Mouse (Mus musculus) liver, embryonic 14.5 days (tissue): ENCODE data around the gene B3galt4. TPM values are rescaled to one million over a fixed set of nuclear protein-coding genes. Genes with fewer than 3 reads are reported as not detected.

Experiments
- ATAC-seq: fragments of 200-750 bp; cut with Nextera tagmentation; 2 replicates; pipeline ENCODE4 v1.8.0; 2017; ENCODE audit warnings: moderate number of reproducible peaks, mild to moderate bottlenecking, moderate library complexity; ENCODE audit not compliant: insufficient read depth
- DNase-seq, 3 experiments: peaks; one replicate each; pipeline ENCODE4 v3.0.0-alpha.2; 2012 to 2013; ENCODE audit warnings: low read depth in 3 of 3, low spot score in 3 of 3
- H3K27ac ChIP-seq: fragments of 300-500 bp; sonication (generic); 2 replicates; pipeline ENCODE4 v1.5.1; 2014; ENCODE audit warnings: moderate library complexity, mild to moderate bottlenecking, control low read depth, inconsistent platforms
- H3K27me3 ChIP-seq: fragments of 300-500 bp; sonication (generic); 2 replicates; pipeline ENCODE4 v1.6.1; 2014; ENCODE audit warnings: mild to moderate bottlenecking, low read length, moderate library complexity; ENCODE audit not compliant: control insufficient read depth, insufficient read depth
- H3K36me3 ChIP-seq: fragments of 300-500 bp; sonication (generic); replicated peaks from 2 replicates; pipeline ENCODE4 v1.6.1; 2014; ENCODE audit warnings: low read depth; ENCODE audit not compliant: control insufficient read depth, insufficient read depth
- H3K4me1 ChIP-seq, 2 experiments: fragments of 200-500 bp in 1 of 2; fragments of 300-500 bp in 1 of 2; sonication (generic) in 1 of 2; replicated peaks; 2 replicates each; pipeline ENCODE4 v1.6.1; 2012 to 2014; ENCODE audit warnings: antibody characterized with exemption in 1 of 2, inconsistent platforms in 1 of 2, low read length in 1 of 2; ENCODE audit not compliant: control insufficient read depth in 2 of 2, insufficient read depth in 2 of 2
- H3K4me2 ChIP-seq: fragments of 300-500 bp; sonication (generic); 2 replicates; pipeline ENCODE4 v1.6.1; 2014; ENCODE audit warnings: low read depth, mild to moderate bottlenecking, control low read depth, moderate library complexity
- H3K4me3 ChIP-seq, 2 experiments: fragments of 200-500 bp in 1 of 2; fragments of 300-500 bp in 1 of 2; sonication (generic) in 1 of 2; 2 replicates each; pipeline ENCODE4 v1.5.1; 2012 to 2014; ENCODE audit warnings: low read depth in 2 of 2, low read length in 2 of 2, mild to moderate bottlenecking in 2 of 2, control low read depth in 1 of 2, inconsistent platforms in 1 of 2, moderate library complexity in 1 of 2; ENCODE audit not compliant: insufficient read depth in 1 of 2
- H3K9ac ChIP-seq: fragments of 300-500 bp; sonication (generic); replicated peaks from 2 replicates; pipeline ENCODE4 v1.6.1; 2014; ENCODE audit warnings: mild to moderate bottlenecking, control low read depth, moderate library complexity
- H3K9me3 ChIP-seq: fragments of 300-500 bp; sonication (generic); 2 replicates; pipeline ENCODE4 v1.6.1; 2016; ENCODE audit warnings: low read length, mixed read lengths; ENCODE audit not compliant: control insufficient read depth
- CTCF ChIP-seq: IDR thresholded peaks from 2 replicates; pipeline ENCODE4 v1.5.1; 2016; ENCODE audit warnings: antibody characterized with exemption, low read depth, control low read depth
- EP300 ChIP-seq: IDR thresholded peaks from 2 replicates; pipeline ENCODE4 v1.6.1; 2016; ENCODE audit warnings: antibody characterized with exemption, low read depth
- WGBS: fragments of 180-500 bp; shearing (Covaris S2); extraction: QIAGEN DNeasy Blood & Tissue Kit; methylation state at CpG from one replicate; pipeline ENCODE4 v1.1.7; 2014; ENCODE audit not compliant: insufficient replicate concordance; 5-methylcytosine and 5-hydroxymethylcytosine counted together
- polyA plus RNA-seq, 2 experiments: library from polyadenylated mRNA; depleted of rRNA in 1 of 2; stranded (reverse) in 1 of 2; unstranded in 1 of 2; fragments of >200 nt; fragmentation: Nextera tagmentation in 1 of 2; extraction: Ambion mirVana in 1 of 2; gene quantifications; 2 replicates each; pipeline versions ENCODE4 v1.2.1 to v1.2.3; 2012 to 2014

Gene B3galt4
- polyA plus RNA-seq, 2 experiments, result 1.1 to 1.8 TPM

- Histone ChIP-seq H3K9me3 (no peaks in the 10 kb centered on the region), H3K4me3 (peak overlapping the region; percentile 74 to 88), H3K4me2 (peak overlapping the region; percentile 100), H3K9ac (peak overlapping the region; percentile 79), H3K27me3 (no peaks in the 10 kb centered on the region), H3K27ac (peak overlapping the region; percentile 83), H3K4me1 (peaks cover 2 to 4% of the 10 kb centered on the region in 2 experiments; a peak in 2 of 4 replicates), H3K36me3 (peaks cover 2% of the 10 kb centered on the region; the same call in 1 of the 2 replicates)
- TF ChIP-seq CTCF, result no peak; the same call in 1 of the 2 replicates
- TF ChIP-seq EP300, result no peak
- DNase-seq, result peak in 1 of 3 experiments; percentile 71
- WGBS, result 1% methylated on average over 45 of the region's 45 CpGs
- ATAC-seq, result peak; percentile 9; the same call in 1 of the 2 replicates
These were observed 20.8 kb downstream of the B3galt4 start for GRCm38 (mm10) chr17:33930280-33931158.

- no peaks in the 10 kb centered on the region for H3K27me3 ChIP-seq
- peak within 1 kb of the TSS; percentile 85 to 88 for H3K4me3 ChIP-seq
- peaks cover 2 to 4% of the 10 kb centered on the region in 2 experiments; a peak in 2 of 4 replicates for H3K4me1 ChIP-seq
- DNase-seq, result peak; percentile 87
- peak; percentile 62 for TF ChIP-seq EP300
- TF ChIP-seq CTCF, result peak; percentile 66
- no peaks in the 10 kb centered on the region for H3K9me3 ChIP-seq
- peak within 1 kb of the TSS; percentile 79 for H3K9ac ChIP-seq
- H3K36me3 ChIP-seq, result peaks cover 2% of the 10 kb centered on the region; the same call in 1 of the 2 replicates
- peak within 1 kb of the TSS; percentile 83 for H3K27ac ChIP-seq
- under 1% methylated on average over 76 of the region's 80 CpGs for WGBS
- peak; percentile 83 for ATAC-seq
- peak within 1 kb of the TSS; percentile 100 for H3K4me2 ChIP-seq
These were observed 21.7 kb downstream of the B3galt4 start, which contains the start of gene Rgl2 for GRCm38 (mm10) chr17:33929371-33930279. Gene Rgl2 (plus strand): TSS chr17:33929543.

GRCm38 (mm10) chr17:33928251-33928947 lies 22.9 kb downstream of the B3galt4 start:
- TF ChIP-seq CTCF (no peak), EP300 (no peak)
- WGBS, result 52% methylated on average over 21 of the region's 21 CpGs
- peaks cover 2% of the 10 kb centered on the region; the same call in 1 of the 2 replicates for H3K36me3 ChIP-seq
- DNase-seq (no peak), ATAC-seq (no peak)
- peak overlapping the region; percentile 85 to 88 for H3K4me3 ChIP-seq
- no peaks in the 10 kb centered on the region for H3K9me3 ChIP-seq
- H3K4me2 ChIP-seq, result peak overlapping the region; percentile 100
- peak overlapping the region; percentile 79 for H3K9ac ChIP-seq
- H3K27ac ChIP-seq, result peak overlapping the region; percentile 45; the same call in 1 of the 2 replicates
- no peaks in the 10 kb centered on the region for H3K27me3 ChIP-seq
- H3K4me1 ChIP-seq, result peaks cover 4 to 6% of the 10 kb centered on the region in 2 experiments; a peak in 2 of 4 replicates

- H3K27ac ChIP-seq, result no peak overlapping the region
- H3K4me1 ChIP-seq, result peaks cover 4 to 6% of the 10 kb centered on the region in 2 experiments; a peak in 2 of 4 replicates
- WGBS, result 78% methylated on average over 17 of the region's 17 CpGs
- H3K4me2 ChIP-seq, result no peak overlapping the region
- H3K9me3 ChIP-seq, result no peaks in the 10 kb centered on the region
- H3K36me3 ChIP-seq, result no peaks in the 10 kb centered on the region; the same call in 1 of the 2 replicates
- H3K27me3 ChIP-seq, result no peaks in the 10 kb centered on the region
- TF ChIP-seq CTCF (peak; percentile 74), EP300 (no peak)
- no peak for DNase-seq
- ATAC-seq, result no peak
- H3K9ac ChIP-seq, result no peak overlapping the region
- no peak overlapping the region for H3K4me3 ChIP-seq
These were observed 24.9 kb downstream of the B3galt4 start for GRCm38 (mm10) chr17:33926207-33926932.
